Mouse (Mus musculus) spleen, adult 18-20 months (tissue): Measurements from ENCODE around the gene Sdf4.

ENCODE experiments used
- DNase-seq, 2 experiments: peaks; one replicate each; pipeline ENCODE4 v3.0.0; 2022; ENCODE audit warnings: mixed read lengths in 2 of 2

The Sdf4 gene

DNA sequence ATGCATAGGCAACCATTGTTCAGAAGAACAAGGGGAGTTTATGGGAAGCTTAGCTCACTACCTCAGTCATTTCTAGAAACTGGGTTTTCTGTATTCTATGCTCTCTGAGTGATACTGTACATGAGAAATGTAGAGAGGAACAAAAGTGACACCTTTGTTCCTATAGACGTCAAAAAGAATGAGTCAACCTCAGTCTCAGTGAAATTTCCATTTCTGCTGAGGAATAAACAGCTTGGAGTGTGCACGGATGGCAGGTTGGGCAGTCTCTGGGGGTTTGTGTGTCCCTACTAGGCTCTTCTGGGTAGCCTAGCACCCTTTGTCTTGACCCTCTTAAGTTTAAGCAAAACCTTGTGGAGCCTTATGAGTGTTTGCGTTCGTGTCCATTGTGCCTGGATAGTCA is 15.7 kb downstream of the Sdf4 start:
- no peak for DNase-seq

DNA sequence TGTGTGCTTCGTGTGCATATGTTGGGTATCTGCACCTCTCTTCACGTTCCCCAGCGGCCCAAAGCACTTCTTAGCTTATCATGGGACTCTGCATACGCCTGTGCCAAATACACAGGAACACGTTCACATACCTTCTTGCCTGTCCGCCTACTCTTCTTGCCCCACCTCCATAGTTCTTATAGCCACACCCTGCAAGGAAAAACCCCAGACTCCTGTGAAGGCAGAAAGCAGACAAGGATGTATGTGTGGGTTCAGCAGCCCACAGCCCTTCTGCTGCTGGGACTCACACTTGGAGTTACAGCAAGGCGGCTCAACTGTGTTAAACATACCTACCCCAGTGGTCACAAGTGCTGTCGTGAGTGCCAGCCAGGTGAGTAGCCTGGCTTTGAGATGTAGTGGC is 21.0 kb downstream of the Sdf4 start, which contains the start of gene Tnfrsf4:
Tnfrsf4 (plus strand) TSS at position 207 of the 400 bp plus-strand sequence.
- DNase-seq = no peak

DNA sequence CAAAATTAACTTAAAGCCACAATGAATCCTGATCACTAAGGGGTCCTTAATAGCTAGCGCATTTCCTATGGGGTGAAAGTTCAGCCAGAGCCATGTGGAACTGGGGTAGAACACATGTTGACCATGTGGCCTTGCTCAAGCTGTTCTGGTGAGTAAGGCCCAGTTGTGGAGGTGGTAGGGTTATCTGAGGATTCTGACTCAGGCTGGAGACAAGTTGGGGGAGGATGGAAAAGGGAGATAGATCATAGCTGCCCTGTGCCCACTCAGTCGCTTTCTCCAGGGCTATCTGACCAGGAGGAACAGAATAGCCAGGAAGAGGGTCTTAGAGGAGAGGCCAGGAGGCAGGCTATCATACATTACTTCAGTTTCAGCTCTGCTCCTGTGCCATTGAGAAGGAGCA is 21.8 kb downstream of the Sdf4 start:
- DNase-seq = no peak

DNA sequence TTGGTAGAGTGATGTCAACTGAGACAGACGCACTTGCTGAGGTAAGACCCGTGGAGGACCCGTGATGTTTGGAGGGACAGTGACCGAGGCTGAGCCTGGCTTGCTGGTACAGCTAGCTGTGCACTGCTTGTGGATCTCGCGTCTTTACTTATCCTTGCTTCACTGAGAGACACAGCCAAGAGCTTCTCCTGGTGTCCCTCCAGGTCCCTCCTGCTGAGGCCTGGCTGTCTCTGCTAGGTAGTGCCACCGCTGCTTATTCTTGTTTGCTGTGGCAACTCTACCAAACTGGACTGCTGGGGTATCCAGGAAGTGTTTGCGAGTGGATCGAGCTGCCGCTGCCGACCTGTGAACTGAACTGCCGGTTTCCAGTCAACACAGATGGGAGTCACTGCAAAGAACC is 27.1 kb downstream of the Sdf4 start:
- DNase-seq = no peak

DNA sequence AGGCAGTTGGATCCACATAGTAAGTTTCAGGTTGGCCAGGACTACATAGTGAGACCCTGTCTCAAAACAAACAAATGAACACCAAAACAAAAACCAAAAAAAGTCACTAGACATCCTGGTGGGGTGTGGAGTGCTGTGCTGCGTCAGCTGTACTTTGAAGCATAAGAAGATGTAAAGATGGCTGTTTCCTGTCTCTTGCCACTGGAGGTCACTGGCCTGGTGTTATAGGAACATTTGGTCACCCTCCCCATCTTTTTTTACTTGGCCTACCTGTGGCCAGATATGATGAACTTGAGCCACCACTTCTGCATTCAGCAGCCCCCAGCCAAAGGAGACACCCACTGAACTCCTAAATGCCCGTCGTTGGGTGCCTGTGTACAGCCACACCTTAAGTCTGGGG is 28.7 kb downstream of the Sdf4 start:
- no peak for DNase-seq

DNA sequence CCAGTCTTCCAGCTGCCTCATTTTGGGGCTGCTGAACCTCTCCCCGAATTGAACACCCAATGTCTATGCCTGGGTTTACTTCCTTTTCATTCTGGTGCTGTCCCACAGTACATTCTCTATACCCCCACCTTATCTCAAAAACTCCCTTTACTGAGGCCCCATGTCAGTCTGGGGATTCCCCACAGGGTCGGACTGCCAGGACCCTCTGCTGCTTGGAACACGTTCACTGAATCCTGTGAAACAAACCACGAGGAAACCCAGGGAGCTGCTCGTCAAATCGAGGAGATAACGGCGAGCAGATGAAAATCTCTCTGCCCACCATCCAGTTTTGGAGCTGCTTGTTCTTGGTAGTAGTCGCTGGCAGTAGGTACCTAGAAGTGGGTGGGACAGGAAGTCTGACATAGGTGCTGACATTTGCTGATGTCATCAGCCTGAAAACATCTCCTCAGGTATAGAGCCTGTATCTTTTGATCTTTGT is 29.3 kb downstream of the Sdf4 start:
- no peak for DNase-seq

DNA sequence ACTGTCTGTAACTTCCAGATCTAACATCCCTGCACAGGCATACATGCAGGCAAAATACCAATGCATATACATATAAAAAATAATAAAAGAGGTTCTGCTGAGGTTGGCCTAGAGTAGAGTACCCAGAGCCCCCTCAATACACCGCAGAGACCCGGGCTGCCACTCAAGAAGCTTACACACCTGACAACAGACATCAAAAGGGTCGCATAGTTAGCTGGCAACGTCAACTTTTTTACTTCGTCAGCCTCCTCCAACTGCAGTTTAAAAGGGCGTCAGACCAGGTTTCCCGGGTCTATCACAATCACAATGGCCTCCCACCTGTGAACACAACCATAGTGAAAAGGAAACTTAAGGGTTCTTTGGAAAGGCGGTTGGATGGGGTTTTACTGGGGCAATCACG is 30.8 kb downstream of the Sdf4 start:
- no peak for DNase-seq

DNA sequence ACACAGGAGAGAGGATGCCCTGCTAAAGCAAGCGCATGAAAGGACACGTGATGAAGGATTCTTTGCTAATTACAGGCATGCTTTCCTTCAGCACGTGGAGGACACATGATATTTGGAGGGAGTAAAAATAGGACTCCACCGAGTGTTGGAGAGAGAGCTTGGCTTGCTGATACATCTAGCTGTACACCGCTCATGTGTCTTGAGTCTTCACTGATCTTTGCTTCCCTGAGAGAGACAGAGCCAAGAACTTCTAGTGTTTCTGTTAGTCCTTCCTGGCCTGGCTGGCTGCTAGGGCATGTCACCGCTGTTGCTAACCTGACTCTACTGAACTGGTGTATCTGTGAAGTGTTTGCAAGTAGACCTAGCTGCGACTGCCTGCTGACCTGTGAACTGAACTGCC is 31.5 kb downstream of the Sdf4 start:
- no peak for DNase-seq

DNA sequence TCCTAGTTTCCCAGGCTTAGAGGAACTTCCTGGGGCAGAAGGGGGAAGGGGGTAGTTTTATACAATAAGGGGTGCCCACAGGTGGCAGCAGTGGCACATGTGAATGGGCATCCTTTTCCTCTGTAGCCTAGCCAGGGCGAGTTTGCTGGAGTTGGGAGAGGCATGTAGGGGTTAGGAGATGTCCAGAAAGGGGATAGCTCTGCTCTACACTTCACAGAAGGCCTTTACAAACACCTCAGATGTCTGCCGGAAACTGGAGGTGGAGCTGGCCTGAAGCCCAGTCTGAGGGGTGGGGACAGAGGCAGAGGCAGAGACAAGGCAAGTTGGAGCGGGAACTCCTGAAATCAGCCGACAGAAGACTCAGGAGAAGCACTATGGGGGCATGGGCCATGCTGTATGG is 33.3 kb downstream of the Sdf4 start, which contains the start of gene Tnfrsf18:
Tnfrsf18 (plus strand) TSS at position 152 of the 400 bp plus-strand sequence.
- DNase-seq = peak; percentile 42 to 62

DNA sequence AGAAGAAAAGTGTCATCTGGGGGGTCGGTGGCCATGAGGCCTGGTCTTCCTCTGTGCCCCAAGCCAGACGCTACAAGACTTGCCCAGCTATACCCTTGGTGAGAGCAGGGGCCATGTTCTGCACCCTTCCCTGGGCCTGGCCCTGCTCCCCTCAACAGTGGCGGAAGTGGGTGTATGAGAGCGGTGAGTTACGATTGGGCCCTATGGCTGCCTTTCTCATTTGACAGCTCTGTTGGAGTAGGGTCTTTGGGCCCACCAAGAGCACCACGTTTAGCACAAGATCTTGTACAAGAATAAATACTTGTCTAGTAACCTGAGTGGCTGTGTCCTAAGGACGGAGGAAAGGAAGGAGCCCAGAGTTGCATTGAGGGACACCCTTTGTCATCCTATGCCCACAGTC is 35.9 kb downstream of the Sdf4 start:
- DNase-seq = no peak

DNA sequence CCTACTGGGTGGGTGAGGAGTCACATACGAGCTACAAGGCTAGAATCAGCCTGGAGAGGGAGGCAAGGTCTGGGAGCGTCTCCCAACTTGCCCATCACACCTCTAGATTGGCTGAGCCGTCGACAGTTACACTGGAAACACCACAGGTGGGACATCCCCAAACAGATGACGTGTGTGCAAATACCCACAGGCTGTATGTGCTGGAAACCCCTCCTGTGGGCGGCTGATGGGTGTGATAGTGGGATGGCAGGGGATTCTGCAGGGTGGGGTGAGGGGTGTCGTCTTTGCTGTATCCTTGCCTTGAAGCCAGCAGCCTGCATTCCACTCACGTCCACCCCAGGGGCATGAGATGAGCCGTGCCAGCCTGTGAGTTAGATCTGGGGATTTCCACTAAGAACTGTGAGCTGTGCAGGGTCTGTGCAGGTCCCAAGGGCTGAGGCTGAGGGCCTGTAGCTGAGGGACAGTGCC is 38.0 kb downstream of the Sdf4 start:
- no peak for DNase-seq

DNA sequence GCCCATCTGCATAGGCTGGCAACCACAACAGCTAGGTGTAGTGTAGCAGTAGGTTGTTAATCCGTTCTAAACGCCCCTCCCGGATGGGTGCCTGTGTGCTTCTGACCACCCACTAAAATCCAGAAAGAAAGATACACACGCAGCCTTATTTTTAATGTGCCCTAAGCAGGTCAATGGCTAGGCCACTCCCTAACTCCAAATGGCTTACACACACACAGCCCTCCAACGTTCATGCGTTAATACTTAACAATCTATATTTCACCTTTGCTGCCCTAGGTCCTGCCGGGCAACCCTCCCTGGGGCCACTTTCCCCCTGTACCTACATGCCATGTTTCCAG is 38.6 kb downstream of the Sdf4 start:
- DNase-seq = no peak

DNA sequence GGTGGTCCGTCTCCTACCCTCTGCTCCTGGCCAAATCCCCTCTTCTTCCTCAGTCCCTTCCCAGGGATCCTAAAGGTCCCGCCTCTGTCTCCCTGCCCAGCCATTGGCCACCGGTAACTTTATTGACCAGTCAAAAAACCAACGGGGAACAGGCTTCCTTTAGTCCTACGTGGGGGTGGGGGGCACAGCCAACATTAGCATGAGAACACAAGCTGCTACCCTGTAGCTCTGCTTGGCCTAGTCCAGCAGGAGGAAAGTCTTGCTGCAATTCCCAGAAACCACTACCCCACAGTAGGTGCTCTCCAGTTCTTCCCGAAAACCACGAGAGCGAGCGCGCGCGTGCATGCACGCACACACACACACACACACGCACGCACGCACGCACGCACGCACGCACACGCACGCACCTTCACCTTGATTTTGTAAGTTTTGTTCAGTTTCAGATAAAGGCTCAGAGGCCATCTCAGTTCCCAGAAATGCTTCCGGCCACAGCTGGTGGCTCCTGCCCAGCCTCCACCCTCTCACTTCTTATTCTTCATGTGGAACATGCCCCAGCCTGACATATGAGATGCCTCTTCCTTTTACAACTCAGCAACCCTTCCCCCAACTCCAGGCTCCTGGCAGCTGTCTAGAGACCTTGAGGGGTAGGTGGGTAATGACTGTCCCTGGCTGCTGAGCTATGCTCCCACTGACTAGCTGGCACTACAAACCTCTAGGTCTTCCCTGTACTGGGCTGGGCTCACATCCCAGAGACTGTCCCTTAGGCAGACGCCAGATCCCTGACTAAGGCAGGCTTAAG is 39.1 kb downstream of the Sdf4 start:
- DNase-seq = peak; percentile 48 to 49

DNA sequence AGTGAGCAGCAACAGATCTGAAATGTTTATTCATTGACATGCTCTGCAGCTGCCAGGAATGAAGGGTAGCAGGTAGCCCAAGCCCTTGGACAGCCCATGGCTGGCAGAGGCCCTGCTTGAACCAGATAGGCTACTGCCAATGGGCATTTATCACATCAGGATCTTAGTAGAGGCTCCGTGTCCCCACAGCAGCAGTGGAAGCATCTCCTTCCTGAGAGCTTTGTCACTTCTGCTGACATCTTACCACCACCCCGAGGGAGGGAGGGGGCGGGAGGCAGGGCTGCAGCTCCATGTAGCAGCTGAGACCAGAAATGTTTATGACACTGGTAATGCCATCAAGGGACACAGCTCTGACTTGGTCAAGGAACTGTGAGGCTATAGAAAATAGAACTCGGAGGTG is 40.2 kb downstream of the Sdf4 start:
- DNase-seq = peak in 1 of 2 experiments; percentile 30

DNA sequence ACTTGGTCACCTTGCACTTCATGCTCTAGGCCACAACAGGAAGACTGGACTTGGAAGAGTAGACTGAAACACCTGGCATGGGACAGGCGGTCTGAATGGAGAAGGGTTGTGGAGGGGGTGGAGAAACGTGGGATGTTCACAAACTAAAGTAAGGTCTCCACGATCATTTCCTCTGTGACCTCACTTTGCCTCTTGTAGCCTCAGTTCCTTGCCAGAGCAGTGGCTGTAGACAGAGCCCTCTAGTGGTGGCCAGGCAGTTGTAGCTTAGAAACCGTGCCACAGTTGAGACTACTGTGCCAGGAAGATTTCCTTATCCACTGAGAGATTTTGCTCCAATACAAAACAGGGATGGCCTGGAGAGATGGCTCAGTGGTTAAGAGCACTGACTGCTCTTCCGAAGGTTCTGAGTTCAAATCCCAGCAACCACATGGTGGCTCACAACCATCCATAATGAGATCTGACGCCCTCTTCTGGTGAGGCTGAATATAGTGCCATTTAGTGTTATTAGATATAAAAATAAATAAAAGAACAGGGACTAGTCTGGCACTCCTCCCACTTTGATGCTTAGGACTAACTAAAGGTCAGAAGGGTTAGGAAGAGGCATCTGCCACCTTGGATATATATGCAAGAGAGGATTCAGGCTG is 40.9 kb downstream of the Sdf4 start:
- DNase-seq = peak; percentile 39 to 50

DNA sequence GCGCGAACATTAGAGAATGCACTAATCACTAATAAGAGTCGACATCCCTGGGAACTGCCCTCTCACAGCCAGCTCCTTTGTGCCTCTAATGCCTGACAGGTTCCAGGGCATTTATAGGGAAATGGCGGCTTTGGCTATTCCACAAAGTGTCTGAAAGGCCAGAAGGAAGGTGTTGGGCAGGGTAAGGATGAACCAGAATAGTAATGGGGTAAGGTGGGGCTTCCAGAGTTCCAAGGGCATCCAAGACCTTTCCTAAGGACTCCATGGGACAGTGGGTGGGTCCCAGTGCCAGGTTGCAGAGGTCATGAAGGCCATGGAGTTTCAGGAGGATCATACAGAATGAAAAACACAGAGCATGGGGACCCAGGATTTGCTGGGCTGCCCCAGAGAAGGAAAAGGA is 41.6 kb downstream of the Sdf4 start:
- DNase-seq = no peak

DNA sequence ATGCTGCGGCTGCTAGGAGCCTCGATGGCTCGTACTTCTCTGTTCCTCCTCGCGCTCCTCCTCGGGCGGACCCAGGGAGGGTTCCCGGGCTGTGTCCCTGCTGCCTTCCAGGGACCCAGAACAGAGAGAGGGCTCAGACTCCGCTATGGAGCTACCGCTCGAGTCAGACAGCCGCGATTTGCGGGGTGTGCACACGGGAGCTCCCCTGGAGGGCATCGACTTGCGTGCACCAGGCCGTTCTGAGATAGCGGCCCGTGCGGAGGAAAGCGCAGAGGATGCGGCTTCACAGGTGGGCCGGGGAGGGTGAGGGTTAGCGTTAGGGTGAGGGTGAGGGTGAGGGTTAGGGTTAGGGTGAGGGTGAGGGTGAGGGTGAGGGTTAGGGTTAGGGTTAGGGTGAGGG is 42.2 kb downstream of the Sdf4 start:
- DNase-seq = no peak

DNA sequence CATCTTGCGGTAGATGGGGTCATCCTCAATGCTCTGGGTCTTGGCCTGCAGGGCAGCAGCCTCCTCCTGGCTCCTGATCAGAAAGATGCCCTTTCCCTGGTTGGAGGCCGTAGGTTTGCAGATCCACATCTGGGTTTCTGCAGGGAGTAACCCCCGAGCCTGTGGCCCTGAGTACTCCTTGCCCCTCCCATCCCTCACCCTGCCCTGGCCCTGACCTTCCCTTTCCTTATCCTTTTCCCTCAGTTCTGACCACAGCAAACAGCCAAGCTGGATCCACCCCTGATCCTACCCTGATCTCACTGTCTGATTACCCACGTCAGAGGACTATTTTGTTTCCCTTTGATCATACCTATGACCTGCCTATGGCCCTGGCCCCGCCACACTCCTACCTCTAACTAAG is 52.1 kb downstream of the Sdf4 start:
- no peak for DNase-seq

DNA sequence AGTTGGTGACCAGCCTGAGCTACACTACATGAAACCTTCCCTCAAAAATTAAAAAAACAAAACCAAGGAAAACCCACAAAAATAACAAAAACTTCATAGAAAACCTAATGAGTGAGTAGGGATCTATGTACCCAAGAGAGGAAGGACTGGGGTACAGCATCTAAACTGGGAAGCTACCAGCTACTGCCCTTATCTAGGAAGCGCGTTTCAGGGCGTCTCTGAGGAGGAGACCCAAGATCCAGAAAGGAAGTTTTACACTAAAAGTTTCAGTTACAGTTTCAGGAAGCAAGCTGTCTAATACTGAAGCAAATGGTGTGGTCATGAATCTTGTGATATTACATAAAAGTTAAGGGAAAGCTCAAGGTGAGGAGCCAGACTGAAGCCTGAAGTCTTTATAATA is 57.1 kb downstream of the Sdf4 start:
- no peak for DNase-seq

DNA sequence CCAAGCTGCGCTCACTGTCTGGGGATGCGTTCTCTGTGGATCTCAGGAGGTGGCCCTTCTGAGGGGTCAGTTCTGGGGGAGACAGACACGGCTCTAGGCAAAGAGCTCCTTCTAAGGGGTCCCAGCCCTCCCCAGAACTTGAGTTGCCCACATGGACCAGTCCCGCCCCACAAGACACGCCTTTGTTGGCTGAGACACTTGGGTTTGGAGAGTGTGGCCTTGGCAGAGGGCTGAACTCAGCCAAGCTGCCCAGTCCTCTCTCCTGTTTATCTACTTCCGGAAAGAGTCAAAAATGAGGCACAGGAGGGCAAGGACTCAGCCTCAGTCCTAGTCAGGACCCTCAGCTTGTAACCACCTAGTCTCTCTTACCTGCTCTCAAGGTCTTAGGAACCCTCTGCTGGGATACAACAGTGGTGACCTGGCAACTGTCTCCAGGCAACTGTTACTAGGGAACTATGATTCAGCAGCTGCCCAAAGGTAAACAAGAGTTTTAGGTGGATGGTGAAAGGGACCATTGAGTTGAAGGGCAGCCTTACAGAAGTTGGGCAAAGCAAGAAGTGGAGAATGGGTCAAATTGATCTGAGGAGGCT is 57.8 kb downstream of the Sdf4 start:
- DNase-seq = no peak

DNA sequence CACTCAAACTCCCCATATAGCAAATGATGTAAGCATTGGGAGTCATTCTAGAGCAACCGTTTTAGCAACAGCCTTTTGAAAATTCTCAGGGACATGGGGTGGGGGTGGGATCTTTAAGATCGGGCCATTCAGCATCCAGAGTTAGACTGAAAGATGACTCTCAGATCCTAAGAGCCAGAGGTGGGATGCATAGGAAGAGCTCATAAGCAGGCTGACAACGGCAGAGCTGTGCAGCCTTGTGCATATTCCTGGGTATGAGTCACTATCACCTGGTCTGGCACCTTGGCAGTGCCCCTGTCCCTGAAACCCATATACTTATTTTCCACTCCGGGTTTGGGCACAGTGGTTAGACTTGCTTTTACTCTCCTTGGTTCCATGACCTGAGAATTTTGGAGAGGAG is 60.4 kb downstream of the Sdf4 start:
- DNase-seq = no peak

DNA sequence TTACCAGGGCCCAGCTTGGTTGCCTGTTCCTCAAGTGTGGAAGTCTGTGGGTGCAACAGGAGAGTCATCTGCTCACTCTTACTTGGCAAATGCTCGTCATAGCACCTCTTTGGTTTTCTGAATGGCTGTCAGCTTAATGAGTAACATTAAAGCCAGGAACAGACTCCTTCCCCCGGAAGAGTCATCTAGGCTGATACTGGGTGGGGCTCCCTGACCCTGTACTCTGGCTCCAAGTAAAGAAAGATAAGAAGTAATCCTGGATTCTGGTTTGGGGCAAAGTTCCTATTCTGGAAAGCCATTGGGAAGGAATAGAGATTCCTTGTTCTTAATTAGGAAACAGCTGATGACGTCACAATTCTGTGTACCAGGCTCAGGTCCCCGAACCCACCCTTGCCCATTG is 61.5 kb downstream of the Sdf4 start:
- no peak for DNase-seq

DNA sequence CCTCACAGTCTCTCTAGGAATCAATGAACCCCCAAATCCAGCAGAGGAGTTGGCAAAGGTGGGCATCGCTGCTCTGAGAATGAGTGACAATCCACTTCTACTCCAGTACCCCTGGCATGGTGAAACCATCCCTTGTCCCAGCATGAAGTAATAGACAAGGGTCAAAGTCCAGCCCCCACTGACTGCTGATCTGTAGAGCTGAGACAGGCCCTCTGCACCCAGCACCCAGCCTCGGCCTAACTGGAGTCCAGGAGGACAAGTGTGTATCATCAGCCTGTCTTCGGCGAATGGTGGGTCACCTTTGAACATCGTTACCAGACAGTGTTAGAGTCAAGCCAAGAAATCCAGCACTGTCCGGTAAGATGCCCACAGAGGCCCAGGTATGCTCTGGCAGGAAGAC is 61.9 kb downstream of the Sdf4 start:
- no peak for DNase-seq

DNA sequence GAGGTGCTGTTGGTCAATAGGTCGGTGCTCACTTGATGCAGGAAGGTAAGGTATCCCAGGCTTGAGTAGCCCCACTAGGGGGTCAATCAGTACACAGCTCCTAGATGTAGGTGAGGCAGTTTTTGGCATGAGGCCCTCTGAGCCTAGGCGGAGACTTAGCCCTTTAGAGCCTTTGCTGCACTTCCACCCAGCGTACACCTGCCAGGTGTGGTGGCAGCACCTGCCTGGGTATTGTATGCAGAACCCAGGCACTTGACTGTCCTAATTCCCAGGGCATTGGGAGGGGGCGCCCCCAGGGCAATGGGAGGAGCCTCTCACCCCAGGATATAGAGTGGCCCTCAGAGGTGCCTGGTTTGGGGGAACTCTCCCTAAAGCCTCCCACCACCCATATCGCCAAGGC is 62.5 kb downstream of the Sdf4 start:
- no peak for DNase-seq
